Mouse (Mus musculus): ENCODE results near the gene Anks6. TPM values are rescaled to one million over a fixed set of nuclear protein-coding genes. Genes with fewer than 3 reads are reported as not detected.

Anks6 gene
- polyA plus RNA-seq, 1 experiment from 2014 or later = 0.80 TPM

DNA sequence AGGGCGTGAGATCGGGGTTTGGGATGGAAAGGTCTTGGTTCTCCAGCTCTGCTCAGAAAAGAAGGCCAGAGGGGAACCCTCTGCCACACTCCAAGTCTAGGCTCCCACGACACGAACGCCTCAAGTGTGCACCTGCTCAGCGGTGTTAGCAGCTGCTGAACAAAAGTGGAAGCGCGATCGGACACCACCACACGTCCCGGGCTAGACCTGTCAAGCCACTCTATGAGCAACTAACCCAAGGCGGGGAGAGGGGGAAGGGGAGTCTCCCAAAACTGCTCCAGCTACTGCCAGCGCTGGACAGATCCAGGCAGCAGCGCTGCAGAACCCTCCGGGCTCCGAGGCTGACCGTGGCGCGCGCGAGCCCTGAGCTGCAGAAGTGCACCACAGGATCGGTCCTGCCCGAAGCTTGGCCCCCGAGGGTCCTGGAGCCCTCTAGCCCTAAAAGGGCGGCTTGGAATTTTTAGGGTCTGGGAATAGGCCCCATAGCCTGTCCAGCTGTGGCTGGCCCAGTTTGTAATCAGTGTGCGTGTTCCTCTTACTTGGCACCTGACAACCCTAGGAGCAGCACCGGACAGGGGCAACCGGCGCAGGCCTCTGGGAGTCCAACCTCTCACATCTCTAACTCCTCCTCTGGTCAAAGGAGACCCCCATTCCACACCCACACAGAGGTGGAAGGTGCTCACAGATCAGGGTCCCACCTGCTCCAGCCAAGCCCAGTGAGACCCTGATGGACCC, 66.8 kb downstream of the Anks6 start:
- Histone ChIP-seq H3K27ac (ENCODE audit: low read depth, low read length) (no peak overlapping the region), H3K27me3 (replicated peaks; ENCODE audit: control insufficient read depth, insufficient read depth, low read length) (peaks cover 68% of the 10 kb centered on the region), H3K9me3 (ENCODE audit: control insufficient read depth, low read length) (no peaks in the 10 kb centered on the region), H3K9ac (ENCODE audit: low read depth, low read length) (no peak overlapping the region), H3K4me3 (ENCODE audit: low read depth, low read length) (peak overlapping the region; percentile 47; the same call in 1 of the 2 replicates), H3K4me1 (replicated peaks; ENCODE audit: control insufficient read depth, insufficient read depth, low read length) (no peaks in the 10 kb centered on the region), H3K36me3 (ENCODE audit: control insufficient read depth, insufficient read depth, low read length) (no peaks in the 10 kb centered on the region), H3K4me2 (no peak overlapping the region; the same call in 1 of the 2 replicates)
- peak; percentile 52 for DNase-seq (ENCODE audit: low spot score)
- WGBS = 8% methylated on average over 29 of the region's 29 CpGs
- no peak for ATAC-seq (replicated peaks; ENCODE audit: low FRiP score)

DNA sequence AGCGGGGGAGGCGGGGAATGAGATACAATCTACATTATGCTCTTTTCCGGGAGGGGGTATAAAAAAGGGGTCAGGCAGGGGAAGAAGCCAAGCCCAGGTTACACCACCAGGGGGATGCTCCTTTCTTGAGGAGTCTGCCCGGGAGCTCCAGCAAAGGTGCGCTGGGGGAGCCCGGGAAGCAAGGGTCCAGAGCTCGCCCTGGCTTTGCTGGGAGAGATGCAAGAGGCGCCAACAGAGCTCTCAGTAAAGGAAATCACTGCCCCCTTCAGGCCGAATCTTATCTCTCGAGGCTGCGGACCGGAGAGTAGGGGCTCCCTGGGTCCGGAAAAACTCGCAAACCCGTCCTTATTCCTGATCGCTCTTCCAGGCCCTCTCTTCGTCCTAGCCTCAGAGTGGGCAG, 67.4 kb downstream of the Anks6 start:
- ATAC-seq (replicated peaks; ENCODE audit: low FRiP score) (no peak), DNase-seq (ENCODE audit: low spot score) (peak; percentile 43)
- Histone ChIP-seq H3K9me3 (ENCODE audit: control insufficient read depth, low read length) (no peaks in the 10 kb centered on the region), H3K4me2 (no peak overlapping the region), H3K27ac (ENCODE audit: low read depth, low read length) (no peak overlapping the region), H3K27me3 (replicated peaks; ENCODE audit: control insufficient read depth, insufficient read depth, low read length) (peaks cover 68% of the 10 kb centered on the region), H3K36me3 (ENCODE audit: control insufficient read depth, insufficient read depth, low read length) (no peaks in the 10 kb centered on the region), H3K4me1 (replicated peaks; ENCODE audit: control insufficient read depth, insufficient read depth, low read length) (no peaks in the 10 kb centered on the region), H3K9ac (ENCODE audit: low read depth, low read length) (no peak overlapping the region), H3K4me3 (ENCODE audit: low read depth, low read length) (no peak overlapping the region)
- 3% methylated on average over 17 of the region's 17 CpGs for WGBS

DNA sequence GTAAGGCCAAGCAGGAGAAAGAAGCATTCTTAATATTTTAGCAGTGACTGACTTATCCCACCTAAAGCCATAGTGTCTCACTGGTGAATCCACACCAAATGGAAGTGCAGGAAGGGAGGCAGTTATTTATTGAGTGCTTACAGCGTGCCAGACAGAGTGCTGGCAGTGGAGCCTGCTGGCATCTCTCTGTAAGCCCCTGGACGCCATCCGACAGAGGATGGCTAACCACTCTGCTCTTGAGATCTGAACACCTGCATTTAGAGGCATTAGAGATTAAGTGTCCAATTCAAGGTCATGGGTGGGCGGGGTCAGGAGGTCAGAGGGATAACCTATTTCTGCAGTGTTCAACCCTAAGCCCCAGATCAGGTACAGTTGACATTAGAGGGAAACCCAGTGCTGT, 68.4 kb downstream of the Anks6 start:
- Histone ChIP-seq H3K4me2 (no peak overlapping the region), H3K9me3 (ENCODE audit: control insufficient read depth, low read length) (no peaks in the 10 kb centered on the region), H3K4me3 (ENCODE audit: low read depth, low read length) (no peak overlapping the region), H3K36me3 (ENCODE audit: control insufficient read depth, insufficient read depth, low read length) (no peaks in the 10 kb centered on the region), H3K9ac (ENCODE audit: low read depth, low read length) (no peak overlapping the region), H3K27me3 (replicated peaks; ENCODE audit: control insufficient read depth, insufficient read depth, low read length) (peaks cover 64% of the 10 kb centered on the region), H3K4me1 (replicated peaks; ENCODE audit: control insufficient read depth, insufficient read depth, low read length) (no peaks in the 10 kb centered on the region), H3K27ac (ENCODE audit: low read depth, low read length) (no peak overlapping the region)
- DNase-seq (ENCODE audit: low spot score) = no peak
- WGBS = 69% methylated on average over 4 of the region's 4 CpGs
- no peak for ATAC-seq (replicated peaks; ENCODE audit: low FRiP score)

DNA sequence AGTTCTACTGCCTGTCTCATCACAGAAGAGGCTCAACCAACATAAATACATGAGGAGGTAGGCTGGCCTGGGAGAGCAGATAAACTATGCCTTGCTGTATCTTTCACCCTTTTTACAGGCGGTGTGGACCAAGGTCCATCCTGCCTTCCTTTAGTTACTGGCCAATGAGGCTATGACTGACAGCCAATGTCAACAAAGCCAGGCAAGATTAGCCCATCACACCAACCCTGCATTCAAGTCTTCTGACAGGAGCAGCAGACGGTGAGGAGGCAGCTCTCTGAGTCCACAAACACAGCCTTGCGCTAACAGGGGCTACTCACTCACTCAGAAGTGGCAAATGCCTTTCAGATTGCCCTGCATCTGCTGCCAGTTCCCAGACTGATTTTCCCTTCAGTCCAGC, 69.0 kb downstream of the Anks6 start:
- 54% methylated on average over 3 of the region's 3 CpGs for WGBS
- Histone ChIP-seq H3K27ac (ENCODE audit: low read depth, low read length) (no peak overlapping the region), H3K9me3 (ENCODE audit: control insufficient read depth, low read length) (no peaks in the 10 kb centered on the region), H3K4me3 (ENCODE audit: low read depth, low read length) (no peak overlapping the region), H3K4me2 (no peak overlapping the region), H3K36me3 (ENCODE audit: control insufficient read depth, insufficient read depth, low read length) (no peaks in the 10 kb centered on the region), H3K27me3 (replicated peaks; ENCODE audit: control insufficient read depth, insufficient read depth, low read length) (peaks cover 58% of the 10 kb centered on the region), H3K9ac (ENCODE audit: low read depth, low read length) (no peak overlapping the region), H3K4me1 (replicated peaks; ENCODE audit: control insufficient read depth, insufficient read depth, low read length) (no peaks in the 10 kb centered on the region)
- no peak for ATAC-seq (replicated peaks; ENCODE audit: low FRiP score)
- DNase-seq (ENCODE audit: low spot score) = no peak

DNA sequence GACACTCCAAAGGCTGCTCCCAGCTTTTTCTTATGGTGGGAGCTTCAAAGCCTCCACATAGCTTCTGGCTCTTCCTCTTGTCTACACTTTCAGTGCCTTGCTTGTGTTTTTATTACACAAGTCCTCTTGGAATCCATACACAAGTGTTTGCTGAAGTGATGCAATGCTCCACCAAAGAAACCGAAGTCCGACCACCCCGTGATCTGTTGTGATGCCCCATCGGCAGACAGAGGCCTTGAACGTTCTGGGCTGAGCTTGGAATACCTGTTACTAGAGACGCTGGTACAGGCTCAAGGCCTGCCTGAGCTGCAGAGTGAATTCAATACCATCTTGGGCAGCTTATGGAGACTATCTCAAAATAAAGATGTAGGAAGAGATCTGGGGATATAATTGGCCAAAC, 69.4 kb downstream of the Anks6 start:
- H3K36me3 ChIP-seq (ENCODE audit: control insufficient read depth, insufficient read depth, low read length) = no peaks in the 10 kb centered on the region
- H3K4me3 ChIP-seq (ENCODE audit: low read depth, low read length) = no peak overlapping the region
- H3K4me1 ChIP-seq (replicated peaks; ENCODE audit: control insufficient read depth, insufficient read depth, low read length) = no peaks in the 10 kb centered on the region
- no peak overlapping the region for H3K9ac ChIP-seq (ENCODE audit: low read depth, low read length)
- H3K27me3 ChIP-seq (replicated peaks; ENCODE audit: control insufficient read depth, insufficient read depth, low read length) = peaks cover 53% of the 10 kb centered on the region
- DNase-seq (ENCODE audit: low spot score) (no peak), ATAC-seq (replicated peaks; ENCODE audit: low FRiP score) (no peak)
- H3K27ac ChIP-seq (ENCODE audit: low read depth, low read length) = no peak overlapping the region
- H3K4me2 ChIP-seq = no peak overlapping the region
- H3K9me3 ChIP-seq (ENCODE audit: control insufficient read depth, low read length) = no peaks in the 10 kb centered on the region
- WGBS = 72% methylated on average over 6 of the region's 6 CpGs

DNA sequence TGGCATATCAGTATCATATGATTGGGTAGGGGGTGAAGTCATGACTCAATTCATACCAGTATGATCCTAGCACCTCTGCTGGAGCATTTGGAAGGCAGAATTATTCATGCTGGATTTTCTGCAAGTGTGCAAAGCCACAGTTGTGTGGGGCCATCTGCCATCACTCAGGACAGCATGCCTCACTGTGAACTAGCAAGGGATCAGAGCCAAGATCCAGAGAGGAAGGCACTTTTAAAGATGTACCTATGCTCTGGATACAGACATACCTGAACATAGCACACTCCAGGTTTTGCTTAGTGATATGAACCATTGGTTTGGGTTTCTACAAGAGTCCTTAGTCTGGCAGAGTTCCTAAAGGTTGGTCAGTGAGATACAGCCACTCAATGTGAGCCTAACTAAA, 71.2 kb downstream of the Anks6 start:
- no peak for ATAC-seq (replicated peaks; ENCODE audit: low FRiP score)
- no peaks in the 10 kb centered on the region for H3K4me1 ChIP-seq (replicated peaks; ENCODE audit: control insufficient read depth, insufficient read depth, low read length)
- H3K9me3 ChIP-seq (ENCODE audit: control insufficient read depth, low read length) = no peaks in the 10 kb centered on the region
- no peak for DNase-seq (ENCODE audit: low spot score)
- H3K36me3 ChIP-seq (ENCODE audit: control insufficient read depth, insufficient read depth, low read length) = no peaks in the 10 kb centered on the region
- H3K27me3 ChIP-seq (replicated peaks; ENCODE audit: control insufficient read depth, insufficient read depth, low read length) = peaks cover 36% of the 10 kb centered on the region
- H3K4me3 ChIP-seq (ENCODE audit: low read depth, low read length) = no peak overlapping the region
- no peak overlapping the region for H3K27ac ChIP-seq (ENCODE audit: low read depth, low read length)
- no peak overlapping the region for H3K9ac ChIP-seq (ENCODE audit: low read depth, low read length)
- no peak overlapping the region for H3K4me2 ChIP-seq

DNA sequence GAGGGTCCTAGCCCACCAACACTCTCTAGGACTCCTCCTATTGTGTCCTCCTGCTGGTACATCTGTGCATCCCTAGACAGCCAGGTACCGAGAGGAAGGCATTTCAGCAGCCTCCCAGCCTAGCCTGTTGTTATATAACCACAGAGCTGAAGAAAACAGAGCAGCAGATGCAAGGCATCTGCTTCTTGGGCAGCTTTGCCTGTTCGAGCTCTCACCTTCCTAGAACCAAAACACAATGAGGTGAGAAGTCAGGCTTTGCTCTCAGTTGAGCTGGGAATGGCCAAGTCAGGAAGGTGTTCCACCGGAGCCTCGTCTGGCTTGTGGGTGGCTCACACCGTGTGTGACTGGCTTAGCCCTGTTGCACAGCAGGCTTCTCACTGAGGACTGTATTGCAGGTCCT, 74.3 kb downstream of the Anks6 start:
- Histone ChIP-seq H3K4me3 (ENCODE audit: low read depth, low read length) (no peak overlapping the region), H3K9ac (ENCODE audit: low read depth, low read length) (no peak overlapping the region), H3K4me1 (replicated peaks; ENCODE audit: control insufficient read depth, insufficient read depth, low read length) (no peaks in the 10 kb centered on the region), H3K27ac (ENCODE audit: low read depth, low read length) (no peak overlapping the region), H3K4me2 (no peak overlapping the region), H3K27me3 (replicated peaks; ENCODE audit: control insufficient read depth, insufficient read depth, low read length) (peaks cover 10% of the 10 kb centered on the region), H3K9me3 (ENCODE audit: control insufficient read depth, low read length) (no peaks in the 10 kb centered on the region), H3K36me3 (ENCODE audit: control insufficient read depth, insufficient read depth, low read length) (no peaks in the 10 kb centered on the region)
- ATAC-seq (replicated peaks; ENCODE audit: low FRiP score) = no peak
- no peak for DNase-seq (ENCODE audit: low spot score)
- WGBS = 65% methylated on average over 5 of the region's 5 CpGs

DNA sequence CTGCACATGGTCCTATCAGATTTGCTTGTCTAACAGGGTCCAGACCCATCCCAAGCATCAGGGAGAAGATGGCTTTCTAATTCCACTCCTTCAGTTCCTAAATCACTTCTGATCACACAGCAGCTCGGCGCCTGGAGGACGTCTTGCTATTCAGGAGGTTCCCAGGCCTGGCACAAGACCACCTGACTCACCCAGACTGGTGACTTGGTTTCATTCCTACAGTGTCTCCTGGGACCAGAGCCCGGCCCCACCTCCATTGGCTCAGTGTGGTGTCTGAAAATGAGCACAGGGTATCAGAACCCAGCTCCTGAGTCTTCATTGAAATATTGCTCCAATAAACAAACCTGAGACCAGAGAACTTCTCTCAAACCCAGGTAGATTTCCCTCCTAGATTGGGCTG, 75.1 kb downstream of the Anks6 start:
- Histone ChIP-seq H3K36me3 (ENCODE audit: control insufficient read depth, insufficient read depth, low read length) (no peaks in the 10 kb centered on the region), H3K4me1 (replicated peaks; ENCODE audit: control insufficient read depth, insufficient read depth, low read length) (no peaks in the 10 kb centered on the region), H3K4me2 (no peak overlapping the region), H3K9me3 (ENCODE audit: control insufficient read depth, low read length) (no peaks in the 10 kb centered on the region), H3K27me3 (replicated peaks; ENCODE audit: control insufficient read depth, insufficient read depth, low read length) (peaks cover 8% of the 10 kb centered on the region; the same call in 1 of the 2 replicates), H3K9ac (ENCODE audit: low read depth, low read length) (no peak overlapping the region), H3K4me3 (ENCODE audit: low read depth, low read length) (no peak overlapping the region), H3K27ac (ENCODE audit: low read depth, low read length) (no peak overlapping the region)
- no peak for DNase-seq (ENCODE audit: low spot score)
- 71% methylated on average over 4 of the region's 4 CpGs for WGBS
- no peak for ATAC-seq (replicated peaks; ENCODE audit: low FRiP score)

DNA sequence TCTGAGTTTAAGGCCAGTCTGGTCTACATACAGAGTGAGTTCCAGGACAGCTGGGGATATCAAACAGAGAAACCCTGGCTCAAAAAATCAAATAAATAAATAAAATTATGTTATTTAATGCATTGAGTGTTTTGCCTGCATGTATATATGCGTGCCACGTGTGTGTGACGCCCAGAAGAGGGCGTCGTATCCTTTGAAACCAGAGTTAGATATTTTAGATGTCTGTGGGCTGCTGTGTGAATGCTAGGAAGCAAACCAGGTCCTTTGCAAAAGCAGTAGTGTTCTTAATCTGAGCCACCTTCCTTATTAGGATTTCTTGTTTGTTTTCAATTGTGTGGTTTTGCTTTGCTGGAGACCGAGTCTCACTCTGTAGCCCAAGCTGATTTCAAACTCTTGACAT, 78.9 kb downstream of the Anks6 start:
- 79% methylated on average over 6 of the region's 6 CpGs for WGBS

More for the DNA sequence above, 78.9 kb downstream of the Anks6 start:
- DNase-seq (ENCODE audit: low spot score) (no peak), ATAC-seq (replicated peaks; ENCODE audit: low FRiP score) (no peak)
- H3K27me3 ChIP-seq (replicated peaks; ENCODE audit: control insufficient read depth, insufficient read depth, low read length) = 0 out of 2 replicates have a peak, but pooled peaks cover 3% of the 10 kb centered on the region
- no peak overlapping the region for H3K4me2 ChIP-seq
- no peaks in the 10 kb centered on the region for H3K9me3 ChIP-seq (ENCODE audit: control insufficient read depth, low read length)
- H3K4me3 ChIP-seq (ENCODE audit: low read depth, low read length) = no peak overlapping the region
- H3K27ac ChIP-seq (ENCODE audit: low read depth, low read length) = no peak overlapping the region
- no peak overlapping the region for H3K9ac ChIP-seq (ENCODE audit: low read depth, low read length)
- no peaks in the 10 kb centered on the region for H3K36me3 ChIP-seq (ENCODE audit: control insufficient read depth, insufficient read depth, low read length)
- no peaks in the 10 kb centered on the region for H3K4me1 ChIP-seq (replicated peaks; ENCODE audit: control insufficient read depth, insufficient read depth, low read length)

Measured in liver, embryonic 11.5 days (tissue).